Mouse (Mus musculus): ENCODE results near the gene Exoc3l2.

DNA sequence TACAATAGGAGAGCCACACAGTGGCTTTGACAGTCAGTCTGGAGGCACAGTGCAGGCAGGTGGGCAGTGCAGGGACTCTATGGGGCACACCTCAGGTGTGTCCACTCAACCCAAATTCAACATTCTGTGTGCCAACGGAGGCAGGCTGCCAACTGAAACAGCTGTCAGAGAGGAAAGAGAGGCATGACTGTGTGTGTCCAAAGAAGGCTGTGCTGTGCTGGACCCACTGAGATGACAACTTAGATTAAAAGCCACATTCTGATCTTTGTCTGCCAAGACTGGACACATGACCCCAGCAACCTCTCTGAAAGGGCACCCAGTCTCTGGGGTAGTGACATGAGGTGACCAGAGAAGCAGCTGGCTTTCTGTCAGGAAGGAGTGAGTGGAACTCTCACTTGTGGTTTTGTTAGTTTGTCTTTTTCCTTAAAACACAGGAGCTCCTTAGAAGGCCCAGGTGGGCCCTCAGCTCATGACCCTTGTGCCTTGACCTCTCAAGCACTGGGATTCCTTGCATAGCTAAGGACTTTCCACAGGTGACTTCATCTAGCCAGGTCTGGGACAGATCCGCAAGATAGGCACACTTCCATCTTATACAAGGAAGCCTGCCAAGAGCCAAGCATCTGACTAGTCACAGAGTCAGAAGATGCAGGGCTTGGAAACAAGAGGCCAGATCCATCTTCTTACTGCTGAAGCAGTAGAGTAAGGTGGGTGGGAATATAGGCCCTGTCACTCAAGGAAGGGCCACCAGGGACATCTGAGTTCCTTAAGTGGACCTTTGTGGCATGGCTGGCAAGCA lies 77.8 kb downstream of the Exoc3l2 start:
- TF ChIP-seq GATA1 (IDR thresholded peaks at IDR 0.05; ENCODE audit: low read length) (no peak), TAL1 (IDR thresholded peaks at IDR 0.05; ENCODE audit: low read length) (no peak)
